Mouse (Mus musculus): Measurements from ENCODE around the gene Tns1. TPM values are rescaled to one million over a fixed set of nuclear protein-coding genes. Genes with fewer than 3 reads are reported as not detected.
"Not testable (repeated sequence)": the region's sequence is repeated elsewhere in the genome, so short reads cannot be mapped to it uniquely, and the experiment has no call there.

Gene Tns1
- 23.1 and 29.1 TPM in 2 replicates for polyA plus RNA-seq (2015; fragmentation: Nextera tagmentation; extraction: Ambion mirVana)

DNA sequence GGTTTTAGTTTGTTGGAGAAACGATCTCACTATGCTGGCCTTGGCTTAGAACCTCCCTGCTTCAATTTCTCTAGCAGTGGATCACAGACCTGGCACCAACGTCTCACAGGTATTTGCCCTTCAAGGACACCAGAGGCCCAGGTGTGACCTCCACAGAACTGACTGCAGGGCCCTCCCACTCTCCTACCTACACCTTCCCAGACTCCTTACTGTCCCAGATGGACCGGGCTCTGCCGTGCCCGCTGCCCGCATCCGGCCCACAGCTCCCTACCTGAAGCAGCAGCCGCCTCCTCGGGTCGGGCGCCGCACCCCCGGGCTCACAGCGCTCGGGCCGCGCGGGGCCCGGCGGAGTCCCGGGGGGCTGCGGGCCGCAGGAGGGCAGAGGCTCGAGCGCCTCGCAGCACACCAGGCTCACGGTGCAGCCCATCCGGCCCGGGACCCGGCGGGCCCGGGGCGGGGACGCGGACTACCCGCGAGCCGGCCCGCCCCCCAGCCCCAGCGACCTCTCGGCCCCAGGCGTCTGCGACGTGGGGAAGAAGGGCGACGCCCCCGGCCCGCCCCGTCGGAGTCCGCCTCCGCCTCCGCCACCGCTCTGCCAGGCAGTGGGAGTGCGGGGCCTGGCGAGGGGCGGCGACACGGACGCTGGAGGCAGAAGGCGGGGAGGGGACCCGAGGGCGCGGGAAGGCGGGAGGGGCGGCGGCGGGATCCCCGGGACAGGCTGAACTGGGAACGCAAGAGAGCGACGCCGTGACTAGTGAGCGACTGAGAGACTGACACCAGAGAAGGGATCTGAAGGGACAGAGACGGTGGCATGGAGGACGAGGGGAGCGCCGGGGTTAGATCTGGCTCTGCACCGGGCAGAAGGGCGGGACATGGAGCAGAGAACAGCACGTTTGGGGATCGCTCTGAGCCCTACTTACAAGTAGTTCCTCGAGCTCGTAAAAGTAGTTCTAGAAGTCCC lies at the start of gene Tns1:
Gene Tns1 (minus strand): TSS at position 429 of the 961 bp plus-strand sequence.
- Histone ChIP-seq H3K27me3 (replicated peaks) (0 out of 2 replicates have a peak, but pooled peaks cover 7% of the 10 kb centered on the region), H3K4me1 (replicated peaks) (peaks cover 11% of the 10 kb centered on the region), H3K27ac (no peak within 1 kb of the TSS), H3K9ac (peak within 1 kb of the TSS; percentile 56), H3K9me3 (no peaks in the 10 kb centered on the region), H3K4me2 (replicated peaks) (peak within 1 kb of the TSS; percentile 98), H3K36me3 (no peaks in the 10 kb centered on the region), H3K4me3 (replicated peaks) (peak within 1 kb of the TSS; percentile 57)
- WGBS = 1% methylated on average over 82 of the region's 84 CpGs
- ATAC-seq = peak; percentile 84

- H3K27me3 ChIP-seq (replicated peaks) = no peaks in the 10 kb centered on the region
- 81% methylated on average over 3 of the region's 3 CpGs for WGBS
- H3K27ac ChIP-seq = no peak overlapping the region
- H3K36me3 ChIP-seq = no peaks in the 10 kb centered on the region
- no peak for ATAC-seq
- H3K4me2 ChIP-seq (replicated peaks) = no peak overlapping the region
- no peaks in the 10 kb centered on the region for H3K4me1 ChIP-seq (replicated peaks)
- no peaks in the 10 kb centered on the region for H3K9me3 ChIP-seq
- no peak overlapping the region for H3K4me3 ChIP-seq (replicated peaks)
- no peak overlapping the region for H3K9ac ChIP-seq
These were observed 48.5 kb upstream of the Tns1 start for GRCm38 (mm10) chr1:74172722-74173121.

DNA sequence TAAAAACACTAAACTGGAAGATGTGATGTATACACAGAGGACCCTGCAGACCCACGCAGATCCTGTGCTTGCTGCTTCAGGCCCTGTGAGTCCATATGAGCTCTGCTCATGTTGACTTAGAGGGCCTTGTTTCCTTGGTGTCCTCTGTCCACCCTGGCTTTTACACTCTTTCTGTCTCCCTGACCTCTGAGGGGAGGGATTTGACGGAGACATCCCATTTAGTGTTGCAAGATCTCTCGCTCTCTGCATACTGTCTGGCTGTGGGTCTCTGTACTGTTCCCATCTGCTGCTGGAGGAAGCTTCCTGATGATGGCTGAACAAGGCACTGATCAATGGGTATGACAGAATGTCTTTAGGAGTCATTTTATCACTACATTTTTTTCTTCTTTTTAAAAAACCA lies 45.5 kb upstream of the Tns1 start:
- 79% methylated on average over 3 of the region's 3 CpGs for WGBS
- H3K9me3 ChIP-seq = no peaks in the 10 kb centered on the region
- no peak for ATAC-seq

DNA sequence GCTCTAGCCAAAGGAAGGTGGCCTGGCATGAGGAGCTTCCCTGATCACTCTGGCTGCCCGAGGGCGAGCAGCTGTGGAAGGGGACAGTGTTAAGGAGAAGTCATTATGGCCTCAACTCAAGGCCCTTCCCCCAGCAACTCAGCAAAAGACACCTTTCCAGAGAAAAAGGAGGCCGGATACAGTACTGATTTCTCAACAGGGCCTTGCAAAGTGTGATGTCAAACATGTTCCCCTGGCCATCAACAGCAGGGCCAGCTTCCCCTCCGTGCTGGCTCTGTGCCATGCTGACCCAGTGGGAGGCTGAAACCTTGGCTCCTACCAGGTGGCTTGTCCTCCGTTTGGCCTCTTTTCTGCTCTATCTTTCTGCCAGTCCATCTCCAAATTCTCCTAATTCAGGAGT lies 42.9 kb upstream of the Tns1 start:
- Histone ChIP-seq H3K9me3 (no peaks in the 10 kb centered on the region), H3K4me2 (replicated peaks) (no peak overlapping the region), H3K4me3 (replicated peaks) (no peak overlapping the region), H3K4me1 (replicated peaks) (no peaks in the 10 kb centered on the region), H3K27me3 (replicated peaks) (no peaks in the 10 kb centered on the region), H3K27ac (no peak overlapping the region), H3K36me3 (no peaks in the 10 kb centered on the region), H3K9ac (no peak overlapping the region)
- WGBS = 75% methylated on average over 5 of the region's 5 CpGs
- ATAC-seq = no peak

More for the DNA sequence above, 45.5 kb upstream of the Tns1 start:
- Histone ChIP-seq H3K27me3 (replicated peaks) (no peaks in the 10 kb centered on the region), H3K36me3 (no peaks in the 10 kb centered on the region), H3K27ac (no peak overlapping the region), H3K4me1 (replicated peaks) (no peaks in the 10 kb centered on the region), H3K4me2 (replicated peaks) (no peak overlapping the region), H3K9ac (no peak overlapping the region), H3K4me3 (replicated peaks) (no peak overlapping the region)

GRCm38 (mm10) chr1:74160036-74160435 lies 35.8 kb upstream of the Tns1 start:
- Histone ChIP-seq H3K27me3 (replicated peaks) (no peaks in the 10 kb centered on the region), H3K9me3 (no peaks in the 10 kb centered on the region), H3K27ac (no peak overlapping the region), H3K4me2 (replicated peaks) (no peak overlapping the region), H3K4me1 (replicated peaks) (0 out of 2 replicates have a peak, but pooled peaks cover 2% of the 10 kb centered on the region), H3K36me3 (no peaks in the 10 kb centered on the region), H3K9ac (no peak overlapping the region), H3K4me3 (replicated peaks) (no peak overlapping the region)
- ATAC-seq = no peak
- 66% methylated on average over 2 of the region's 2 CpGs for WGBS

DNA sequence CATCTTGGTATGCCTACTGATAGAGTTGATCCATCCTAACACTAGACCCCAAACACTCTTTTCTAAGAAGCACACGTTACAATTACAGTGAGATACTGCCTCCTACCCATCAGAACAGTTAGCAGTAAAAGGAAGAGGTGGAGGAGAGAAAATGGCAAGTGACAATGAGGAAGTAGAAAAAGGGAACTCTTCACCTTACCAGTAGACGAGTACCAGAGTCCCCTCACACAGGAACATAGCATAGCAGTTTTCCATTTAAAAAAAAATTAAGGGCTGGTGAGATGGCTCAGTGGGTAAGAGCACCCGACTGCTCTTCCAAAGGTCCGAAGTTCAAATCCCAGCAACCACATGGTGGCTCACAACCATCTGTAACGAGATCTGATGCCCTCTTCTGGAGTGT lies 35.4 kb upstream of the Tns1 start:
- not testable (repeated sequence) for H3K4me2 ChIP-seq (replicated peaks); H3K36me3 ChIP-seq; H3K9ac ChIP-seq; ATAC-seq; H3K27me3 ChIP-seq (replicated peaks); H3K27ac ChIP-seq; H3K4me1 ChIP-seq (replicated peaks); H3K4me3 ChIP-seq (replicated peaks); H3K9me3 ChIP-seq
- WGBS = 78% methylated on average over 5 of the region's 5 CpGs

DNA sequence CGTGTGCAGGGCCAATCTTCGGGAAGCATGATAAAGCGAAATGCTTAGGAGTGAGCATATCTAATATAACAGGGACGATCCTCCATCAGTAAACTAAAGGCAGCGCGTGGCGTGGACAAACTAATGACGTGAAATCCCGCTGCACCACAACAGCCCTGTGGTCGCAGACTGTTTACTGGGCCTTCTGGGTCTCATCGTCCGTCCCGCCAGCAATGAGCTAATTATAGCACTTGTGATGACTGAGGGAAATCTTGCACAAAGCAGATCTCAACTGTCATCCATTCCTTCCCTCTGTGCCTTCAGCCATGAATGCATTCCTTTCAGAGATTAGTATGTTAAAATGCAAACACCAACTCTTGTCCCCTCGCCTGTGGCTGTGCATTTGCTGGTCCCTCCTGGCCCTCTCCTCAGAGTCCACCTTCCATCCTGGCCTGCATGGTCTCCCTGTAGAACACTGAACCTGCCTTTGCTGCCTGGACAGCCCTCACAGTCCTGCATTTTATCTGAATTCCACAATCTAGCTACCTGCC lies 32.2 kb upstream of the Tns1 start:
- Histone ChIP-seq H3K27ac (no peak overlapping the region), H3K9me3 (no peaks in the 10 kb centered on the region), H3K4me2 (replicated peaks) (no peak overlapping the region), H3K4me3 (replicated peaks) (no peak overlapping the region), H3K9ac (no peak overlapping the region), H3K27me3 (replicated peaks) (no peaks in the 10 kb centered on the region), H3K4me1 (replicated peaks) (peaks cover 8% of the 10 kb centered on the region; the same call in 1 of the 2 replicates), H3K36me3 (no peaks in the 10 kb centered on the region)
- WGBS = 67% methylated on average over 14 of the region's 14 CpGs
- no peak for ATAC-seq

GRCm38 (mm10) chr1:74155435-74156012 lies 31.3 kb upstream of the Tns1 start:
- Histone ChIP-seq H3K4me1 (replicated peaks) (peaks cover 8% of the 10 kb centered on the region; the same call in 1 of the 2 replicates), H3K4me3 (replicated peaks) (no peak overlapping the region), H3K4me2 (replicated peaks) (no peak overlapping the region), H3K36me3 (no peaks in the 10 kb centered on the region), H3K9ac (no peak overlapping the region), H3K27me3 (replicated peaks) (no peaks in the 10 kb centered on the region), H3K27ac (no peak overlapping the region), H3K9me3 (no peaks in the 10 kb centered on the region)
- WGBS = 92% methylated on average over 6 of the region's 6 CpGs
- no peak for ATAC-seq

DNA sequence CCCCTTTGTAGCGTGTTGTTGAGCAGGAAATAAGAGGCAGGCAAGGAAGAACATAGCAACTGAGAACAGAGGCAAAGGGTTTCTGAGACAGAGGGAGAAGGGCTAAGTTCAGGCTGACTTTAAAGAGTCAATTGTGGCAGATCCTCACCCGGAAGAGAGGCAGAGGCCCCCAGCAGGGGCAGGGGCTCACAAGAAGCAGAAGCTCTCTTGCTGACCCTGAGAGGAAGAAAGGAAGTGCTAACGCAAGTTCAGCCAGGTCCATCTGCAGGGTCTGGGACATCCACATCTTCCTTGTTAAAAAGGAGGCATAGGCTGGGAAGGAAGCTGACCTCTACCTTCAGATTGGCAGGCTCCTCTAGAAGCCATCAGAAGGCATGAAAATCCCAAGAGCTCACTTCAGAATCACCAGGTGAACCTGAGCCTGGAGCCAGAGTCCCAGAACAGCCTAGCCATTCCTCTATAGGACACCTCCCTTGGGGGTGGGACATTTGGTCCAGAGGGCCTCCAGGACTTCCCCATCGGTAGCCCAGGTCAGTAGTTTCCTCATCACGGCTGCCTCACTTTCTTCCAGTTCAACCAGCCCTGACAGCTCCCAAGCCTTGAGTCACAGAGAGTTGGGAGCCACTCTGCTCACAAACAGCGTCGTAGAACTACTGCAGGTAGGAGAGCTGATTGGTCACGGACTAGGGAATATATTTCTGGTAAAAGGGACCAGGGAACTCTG lies 29.4 kb upstream of the Tns1 start, which contains the start of gene Cxcr2:
Gene Cxcr2 (plus strand): TSS at position 529 of the 724 bp plus-strand sequence.
- H3K4me3 ChIP-seq (replicated peaks) = no peak within 1 kb of the TSS
- no peak within 1 kb of the TSS for H3K9ac ChIP-seq
- no peaks in the 10 kb centered on the region for H3K9me3 ChIP-seq
- no peak within 1 kb of the TSS for H3K4me2 ChIP-seq (replicated peaks)
- peaks cover 8% of the 10 kb centered on the region; the same call in 1 of the 2 replicates for H3K4me1 ChIP-seq (replicated peaks)
- no peak for ATAC-seq
- 68% methylated on average over 8 of the region's 8 CpGs for WGBS
- H3K27me3 ChIP-seq (replicated peaks) = no peaks in the 10 kb centered on the region
- no peak within 1 kb of the TSS for H3K27ac ChIP-seq
- no peaks in the 10 kb centered on the region for H3K36me3 ChIP-seq

DNA sequence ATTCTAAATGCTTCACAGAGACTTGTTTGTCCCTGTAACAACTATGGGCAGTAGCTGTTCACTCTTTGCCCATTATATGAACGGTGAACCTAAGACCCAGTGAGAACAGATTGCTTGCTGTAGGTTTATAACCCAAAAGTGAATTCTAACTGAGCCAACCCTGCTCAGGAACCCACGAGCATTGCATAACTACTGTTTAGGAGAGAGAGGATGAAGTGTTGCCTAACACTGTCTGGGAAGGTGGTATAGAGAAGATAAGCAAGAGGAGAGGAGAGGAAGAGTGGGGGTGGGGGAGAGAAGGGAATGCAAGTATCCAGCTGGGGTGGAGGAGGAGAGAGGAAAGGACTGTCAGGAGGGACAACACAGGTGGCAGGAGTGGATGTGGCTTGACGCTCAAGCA lies 26.8 kb upstream of the Tns1 start:
- H3K27me3 ChIP-seq (replicated peaks) = no peaks in the 10 kb centered on the region
- 68% methylated on average over 3 of the region's 3 CpGs for WGBS

GRCm38 (mm10) chr1:74150101-74150500 lies 25.9 kb upstream of the Tns1 start:
- H3K27ac ChIP-seq = no peak overlapping the region
- no peaks in the 10 kb centered on the region for H3K36me3 ChIP-seq
- 79% methylated on average over 3 of the region's 3 CpGs for WGBS
- H3K4me3 ChIP-seq (replicated peaks) = no peak overlapping the region
- H3K4me1 ChIP-seq (replicated peaks) = peaks cover 6% of the 10 kb centered on the region; the same call in 1 of the 2 replicates
- ATAC-seq = no peak
- H3K9me3 ChIP-seq = no peaks in the 10 kb centered on the region
- H3K4me2 ChIP-seq (replicated peaks) = no peak overlapping the region
- H3K27me3 ChIP-seq (replicated peaks) = no peaks in the 10 kb centered on the region
- H3K9ac ChIP-seq = no peak overlapping the region

More for the DNA sequence above, 26.8 kb upstream of the Tns1 start:
- Histone ChIP-seq H3K4me2 (replicated peaks) (no peak overlapping the region), H3K4me3 (replicated peaks) (no peak overlapping the region), H3K9ac (no peak overlapping the region), H3K4me1 (replicated peaks) (peaks cover 6% of the 10 kb centered on the region; the same call in 1 of the 2 replicates), H3K9me3 (no peaks in the 10 kb centered on the region), H3K36me3 (no peaks in the 10 kb centered on the region), H3K27ac (no peak overlapping the region)
- ATAC-seq = no peak
